Mouse (Mus musculus) CH12.LX (cell line): ENCODE results near the gene Colq. TPM values are rescaled to one million over a fixed set of nuclear protein-coding genes. Genes with fewer than 3 reads are reported as not detected.

Experiments used
- DNase-seq: peaks from one replicate; pipeline ENCODE4 v3.0.0-alpha.2; 2013; ENCODE audit errors: extremely low read depth
- H3K27ac ChIP-seq: 2 replicates; pipeline ENCODE4 v1.5.1; 2012; ENCODE audit warnings: low read depth, mild to moderate bottlenecking, control low read depth, moderate library complexity; ENCODE audit not compliant: insufficient read depth
- H3K27me3 ChIP-seq: replicated peaks from 2 replicates; pipeline ENCODE3; 2012; ENCODE audit warnings: inconsistent platforms
- H3K36me3 ChIP-seq, 2 experiments: replicated peaks in 1 of 2; 2 replicates each; pipeline versions ENCODE3 to v1.6.1; 2012; ENCODE audit warnings: inconsistent platforms in 1 of 2, low read length in 1 of 2, mild to moderate bottlenecking in 1 of 2, mixed read lengths in 1 of 2, moderate library complexity in 1 of 2; ENCODE audit not compliant: control insufficient read depth in 1 of 2, insufficient read depth in 1 of 2
- H3K4me1 ChIP-seq, 2 experiments: 2 replicates each; pipeline ENCODE4 v1.6.1; 2012; ENCODE audit warnings: inconsistent platforms in 1 of 2, moderate library complexity in 1 of 2; ENCODE audit not compliant: insufficient read depth in 2 of 2, control insufficient read depth in 1 of 2
- H3K4me2 ChIP-seq: 2 replicates; pipeline ENCODE4 v1.6.1; 2012; ENCODE audit warnings: low read depth, mild to moderate bottlenecking, control low read depth; ENCODE audit not compliant: poor library complexity, insufficient read depth, severe bottlenecking
- H3K4me3 ChIP-seq, 3 experiments: fragments of 150-350 bp in 1 of 3; sonication (generic) in 1 of 3; replicated peaks in 1 of 3; 2 replicates each; pipeline versions ENCODE3 to v1.5.1; 2011 to 2012; ENCODE audit warnings: low read depth in 2 of 3, low read length in 2 of 3, mild to moderate bottlenecking in 2 of 3, moderate library complexity in 2 of 3, control low read depth in 1 of 3, improper control_type of control experiment in 1 of 3, inconsistent platforms in 1 of 3, mixed read lengths in 1 of 3; ENCODE audit not compliant: poor library complexity in 1 of 3
- H3K79me2 ChIP-seq: replicated peaks from 2 replicates; pipeline ENCODE4 v1.6.1; 2012; ENCODE audit warnings: mild to moderate bottlenecking, moderate library complexity; ENCODE audit not compliant: control insufficient read depth, poor library complexity, insufficient read depth, severe bottlenecking; ENCODE audit errors: extremely low read depth
- H3K9ac ChIP-seq: 2 replicates; pipeline ENCODE4 v1.6.1; 2012; ENCODE audit warnings: low read depth, mild to moderate bottlenecking, control low read depth, moderate library complexity; ENCODE audit not compliant: insufficient read depth
- H3K9me3 ChIP-seq: replicated peaks from 2 replicates; pipeline ENCODE3; 2012; ENCODE audit warnings: low read length, inconsistent platforms, mixed read lengths
- BHLHE40 ChIP-seq: IDR thresholded peaks from 2 replicates; pipeline ENCODE4 v1.6.1; 2011; ENCODE audit warnings: mild to moderate bottlenecking, low read depth, low read length, improper control_type of control experiment
- CHD1 ChIP-seq: IDR thresholded peaks from 2 replicates; pipeline ENCODE4 v1.6.1; 2012; ENCODE audit warnings: low read depth, low read length, improper control_type of control experiment, inconsistent platforms
- CHD2 ChIP-seq: IDR thresholded peaks from 2 replicates; pipeline ENCODE4 v1.6.1; 2011; ENCODE audit warnings: low read length, improper control_type of control experiment
- CTCF ChIP-seq, 2 experiments: IDR thresholded peaks in 1 of 2; conservative IDR thresholded peaks in 1 of 2; 2 replicates each; pipeline ENCODE4 v1.5.1; 2011 to 2012; ENCODE audit warnings: low read depth in 2 of 2, low read length in 2 of 2, improper control_type of control experiment in 1 of 2, inconsistent platforms in 1 of 2, mild to moderate bottlenecking in 1 of 2, moderate library complexity in 1 of 2
- ELF1 ChIP-seq: IDR thresholded peaks from 2 replicates; pipeline ENCODE4 v1.6.1; 2014; ENCODE audit warnings: low read depth, mild to moderate bottlenecking, inconsistent platforms, low read length, improper control_type of control experiment
- EP300 ChIP-seq: IDR thresholded peaks from 2 replicates; pipeline ENCODE4 v1.6.1; 2011; ENCODE audit warnings: low read length, improper control_type of control experiment
- ETS1 ChIP-seq: conservative IDR thresholded peaks from 2 replicates; pipeline ENCODE4 v1.6.1; 2012; ENCODE audit warnings: low read depth, mild to moderate bottlenecking, inconsistent platforms, low read length, improper control_type of control experiment, moderate library complexity
- GABPA ChIP-seq: IDR thresholded peaks from 2 replicates; pipeline ENCODE4 v1.6.1; 2012; ENCODE audit warnings: low read depth, low read length, improper control_type of control experiment, inconsistent platforms; ENCODE audit not compliant: insufficient replicate concordance
- HCFC1 ChIP-seq: IDR thresholded peaks from 2 replicates; pipeline ENCODE4 v1.6.1; 2012; ENCODE audit warnings: low read depth, mild to moderate bottlenecking, inconsistent platforms, low read length, improper control_type of control experiment
- IRF4 ChIP-seq: IDR thresholded peaks from 2 replicates; pipeline ENCODE4 v1.6.1; 2014; ENCODE audit warnings: low read depth, mild to moderate bottlenecking, inconsistent platforms, low read length, improper control_type of control experiment
- JUN ChIP-seq: IDR thresholded peaks from 2 replicates; pipeline ENCODE4 v1.6.1; 2011; ENCODE audit warnings: low read depth, mild to moderate bottlenecking, low read length, improper control_type of control experiment, moderate library complexity; ENCODE audit not compliant: insufficient read depth
- MAZ ChIP-seq: IDR thresholded peaks from 2 replicates; pipeline ENCODE4 v1.6.1; 2012; ENCODE audit warnings: low read depth, mild to moderate bottlenecking, inconsistent platforms, low read length, improper control_type of control experiment, moderate library complexity
- MYC ChIP-seq: IDR thresholded peaks from 2 replicates; pipeline ENCODE4 v1.6.1; 2011; ENCODE audit warnings: low read depth, mild to moderate bottlenecking, improper control_type of control experiment, low read length
- NELFE ChIP-seq: IDR thresholded peaks from 2 replicates; pipeline ENCODE4 v1.6.1; 2011; ENCODE audit warnings: low read depth, low read length, improper control_type of control experiment
- POLR2AphosphoS2 ChIP-seq: IDR thresholded peaks from 2 replicates; pipeline ENCODE4 v1.6.1; 2011; ENCODE audit warnings: low read depth, low read length, improper control_type of control experiment
- RCOR1 ChIP-seq: conservative IDR thresholded peaks from 2 replicates; pipeline ENCODE4 v1.6.1; 2012; ENCODE audit warnings: low read depth, mild to moderate bottlenecking, inconsistent platforms, low read length, improper control_type of control experiment
- SMC3 ChIP-seq: IDR thresholded peaks from 2 replicates; pipeline ENCODE4 v1.6.1; 2011; ENCODE audit warnings: low read depth, low read length, improper control_type of control experiment
- TBP ChIP-seq: conservative IDR thresholded peaks from 2 replicates; pipeline ENCODE4 v1.6.1; 2011; ENCODE audit warnings: low read depth, low read length, improper control_type of control experiment
- TCF12 ChIP-seq: IDR thresholded peaks from 2 replicates; pipeline ENCODE4 v1.6.1; 2014; ENCODE audit warnings: low read depth, mild to moderate bottlenecking, inconsistent platforms, low read length, improper control_type of control experiment
- USF1 ChIP-seq: IDR thresholded peaks from 2 replicates; pipeline ENCODE4 v1.6.1; 2014; ENCODE audit warnings: low read depth, mild to moderate bottlenecking, inconsistent platforms, low read length, improper control_type of control experiment
- ZKSCAN1 ChIP-seq: IDR thresholded peaks from 2 replicates; pipeline ENCODE4 v1.6.1; 2012; ENCODE audit warnings: low read depth, inconsistent platforms, low read length, improper control_type of control experiment, borderline replicate concordance
- ZMIZ1 ChIP-seq: IDR thresholded peaks from 2 replicates; pipeline ENCODE4 v1.6.1; 2012; ENCODE audit warnings: low read depth, mild to moderate bottlenecking, inconsistent platforms, low read length, improper control_type of control experiment
- ZNF384 ChIP-seq: IDR thresholded peaks from 2 replicates; pipeline ENCODE4 v1.6.1; 2012; ENCODE audit warnings: low read depth, low read length, improper control_type of control experiment, inconsistent platforms
- dilution Hi-C: fragments of 300-500 bp; cut with MboI; formaldehyde crosslinking; loops from 2 replicates; pipeline ENCODE4 v1.14.3; 2020; ENCODE audit warnings: low sequenced_read_pairs; ENCODE audit not compliant: extremely low pct_unique_long_range_greater_than_20kb, extremely low pct_ligation_motif_present
- in situ Hi-C: fragments of 300-500 bp; cut with MboI; formaldehyde crosslinking; loops from 3 replicates; pipeline ENCODE4 v1.14.3; 2019; ENCODE audit warnings: low sequenced_read_pairs, low pct_ligation_motif_present, low pct_unique_long_range_greater_than_20kb, mixed read lengths
- polyA plus RNA-seq: library from polyadenylated mRNA; unstranded; fragments of >175 nt; gene quantifications from 2 replicates; pipeline ENCODE4 v1.2.1, GENCODE M21; 2012; ENCODE audit warnings: low read depth; ENCODE audit not compliant: insufficient read length
- total RNA-seq, 2 experiments: library from RNA; depleted of rRNA; stranded (reverse); fragments of 300-350 nt in 1 of 2; fragments of >200 nt in 1 of 2; gene quantifications; 2 replicates each; pipeline ENCODE4 v1.2.3; 2012 to 2014

Gene Colq
- total and polyA plus RNA-seq, 3 experiments, result 1.7 to 4.6 (median 4.2) TPM

DNA sequence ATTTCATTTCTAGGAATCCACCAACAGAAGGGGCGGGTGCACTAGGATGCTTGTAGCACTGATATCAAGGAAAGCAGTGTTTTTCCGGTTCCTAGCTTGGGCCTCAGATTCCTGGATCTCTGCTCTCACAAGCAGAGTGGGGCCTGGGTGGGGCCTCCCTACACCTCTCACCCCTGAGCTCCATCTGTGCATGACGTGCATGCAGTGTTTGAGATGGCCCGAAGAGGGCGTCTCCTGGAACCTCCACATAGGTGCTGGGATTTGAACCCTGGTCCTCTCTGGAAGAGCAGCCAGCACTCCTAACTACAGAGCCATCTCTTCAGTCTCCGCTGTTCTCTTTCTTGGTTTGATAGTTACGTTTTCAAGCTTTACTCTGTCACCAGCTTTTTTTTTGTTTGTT, 36.1 kb downstream of the Colq start:
- no peaks in the 10 kb centered on the region for H3K36me3 ChIP-seq
- TF ChIP-seq TCF12, result no peak
- TF ChIP-seq JUN, result no peak
- TF ChIP-seq NELFE, result no peak
- TF ChIP-seq GABPA, result no peak
- peak in 1 of 2 experiments; percentile 11; a peak in 1 of 4 replicates for TF ChIP-seq CTCF (conservative IDR thresholded peaks at IDR 0.05 in 1 of 2, IDR thresholded peaks at IDR 0.05 in 1 of 2; ENCODE audit: low read depth in 2 of 2, low read length in 2 of 2)
- no peak for TF ChIP-seq HCFC1
- no peak overlapping the region for H3K9ac ChIP-seq
- no peak for DNase-seq
- no peak overlapping the region for H3K4me3 ChIP-seq
- H3K4me1 ChIP-seq, result peaks cover 16 to 26% of the 10 kb centered on the region in 2 experiments
- no peaks in the 10 kb centered on the region for H3K79me2 ChIP-seq
- no peak overlapping the region for H3K4me2 ChIP-seq
- dilution Hi-C loops, result no loop called here
- H3K27ac ChIP-seq, result no peak overlapping the region
- in situ Hi-C loops, result no loop called here
- no peaks in the 10 kb centered on the region for H3K9me3 ChIP-seq
- H3K27me3 ChIP-seq, result no peaks in the 10 kb centered on the region

DNA sequence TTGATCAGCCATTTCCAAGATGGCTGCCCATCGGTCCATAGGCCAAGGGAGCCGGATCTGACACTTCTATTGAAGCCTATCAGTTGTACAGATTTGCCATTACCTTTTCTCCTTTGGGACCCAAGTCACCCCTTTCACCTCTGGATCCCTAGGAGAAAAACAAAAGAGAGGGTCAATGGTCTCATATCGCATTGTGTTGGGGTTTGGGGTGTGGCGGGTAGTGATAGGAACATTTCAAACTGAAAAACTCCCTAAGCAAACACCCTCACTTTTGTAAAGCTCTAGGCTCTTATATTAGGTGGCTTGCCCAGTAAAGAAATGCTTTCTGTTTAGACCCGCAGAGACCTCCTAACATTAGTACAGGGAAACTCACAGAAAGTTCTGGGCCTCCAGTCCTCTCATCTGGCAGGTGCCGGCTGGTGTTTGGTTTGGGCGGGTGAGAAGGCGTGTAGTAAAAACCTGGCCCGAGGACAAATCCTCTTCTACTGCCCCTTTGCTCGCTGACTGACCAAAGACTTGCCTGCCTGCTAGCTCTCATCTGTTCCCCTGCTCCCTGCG, 47.2 kb downstream of the Colq start:
- H3K79me2 ChIP-seq, result no peaks in the 10 kb centered on the region
- H3K27me3 ChIP-seq, result no peaks in the 10 kb centered on the region
- H3K4me3 ChIP-seq, result no peak overlapping the region
- H3K27ac ChIP-seq, result no peak overlapping the region
- no peak for TF ChIP-seq JUN
- TF ChIP-seq MYC, result no peak
- TF ChIP-seq BHLHE40, result no peak
- no peak for TF ChIP-seq TCF12
- no peak for TF ChIP-seq ZNF384
- no peak for TF ChIP-seq IRF4
- TF ChIP-seq CHD1, result no peak
- no peak for TF ChIP-seq ZMIZ1
- TF ChIP-seq, all 38 proteins: peak for 0
- Histone ChIP-seq H3K4me2 (no peak overlapping the region), H3K9me3 (no peaks in the 10 kb centered on the region), H3K9ac (no peak overlapping the region), H3K4me1 (peaks cover 9 to 24% of the 10 kb centered on the region in 2 experiments), H3K36me3 (no peaks in the 10 kb centered on the region)
- DNase-seq, result no peak
- dilution Hi-C loops, result no loop called here
- in situ Hi-C loops, result no loop called here

DNA sequence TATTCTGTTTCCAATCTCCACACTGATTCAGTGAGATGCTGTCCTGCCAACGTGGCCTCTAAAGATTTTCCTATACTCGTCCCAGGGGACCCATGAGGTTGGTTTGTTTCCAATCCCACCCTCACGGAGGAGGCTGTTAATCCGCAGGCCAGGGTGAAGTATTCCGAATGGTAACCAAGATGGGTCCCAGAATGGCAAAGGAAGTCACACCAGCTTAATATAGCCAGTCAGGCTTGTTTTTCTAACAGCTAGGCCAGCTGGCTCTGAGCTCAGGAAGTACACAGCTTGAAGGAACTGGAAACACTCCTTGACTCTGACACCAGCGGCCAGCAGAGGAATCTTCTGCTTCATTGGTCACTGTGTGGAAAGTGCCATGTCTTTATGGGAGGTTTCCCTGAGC, 53.8 kb downstream of the Colq start:
- H3K4me3 ChIP-seq, result no peak overlapping the region
- H3K79me2 ChIP-seq, result no peaks in the 10 kb centered on the region
- no peak overlapping the region for H3K4me2 ChIP-seq
- in situ Hi-C loops, result no loop called here
- dilution Hi-C loops, result no loop called here
- H3K9ac ChIP-seq, result no peak overlapping the region
- peak; percentile 83 for DNase-seq
- no peaks in the 10 kb centered on the region for H3K9me3 ChIP-seq
- peaks cover 34 to 68% of the 10 kb centered on the region in 2 experiments for H3K4me1 ChIP-seq
- peak overlapping the region; percentile 22; the same call in 1 of the 2 replicates for H3K27ac ChIP-seq
- no peaks in the 10 kb centered on the region for H3K36me3 ChIP-seq
- H3K27me3 ChIP-seq, result no peaks in the 10 kb centered on the region
- no peak for TF ChIP-seq CHD1
- peak; percentile 75 for TF ChIP-seq EP300
- no peak for TF ChIP-seq USF1
- no peak for TF ChIP-seq MAZ
- no peak for TF ChIP-seq ZNF384
- no peak for TF ChIP-seq TBP
- no peak for TF ChIP-seq CTCF (conservative IDR thresholded peaks at IDR 0.05 in 1 of 2, IDR thresholded peaks at IDR 0.05 in 1 of 2; ENCODE audit: low read depth in 2 of 2, low read length in 2 of 2)
- no peak for TF ChIP-seq ZMIZ1
- 0 out of 2 replicates have a peak, but pooled peaks have one; percentile 5 for TF ChIP-seq SMC3
- peak; percentile 46; the same call in 1 of the 2 replicates for TF ChIP-seq ETS1
- TF ChIP-seq ZKSCAN1, result no peak
- peak; percentile 29; the same call in 1 of the 2 replicates for TF ChIP-seq TCF12
- no peak for TF ChIP-seq POLR2AphosphoS2
- no peak for TF ChIP-seq ELF1
- peak; percentile 33; the same call in 1 of the 2 replicates for TF ChIP-seq MYC
- TF ChIP-seq RCOR1, result no peak
- no peak for TF ChIP-seq CHD2
